Mouse (Mus musculus): ENCODE results near the gene Pdlim7.

GRCm38 (mm10) chr13:55540933-55541332 is 27.5 kb upstream of the Pdlim7 start:
- TF ChIP-seq EP300 (IDR thresholded peaks at IDR 0.05; ENCODE audit: low read length), result no peak
- TF ChIP-seq USF1 (IDR thresholded peaks at IDR 0.05; ENCODE audit: low read depth, low read length), result no peak

All from CH12.LX (cell line).